Mouse (Mus musculus): ENCODE data around the gene Krt76. TPM values are rescaled to one million over a fixed set of nuclear protein-coding genes. Genes with fewer than 3 reads are reported as not detected.

Gene Krt76
- polyA plus RNA-seq, 1 experiment = not detected

- 81% methylated on average over 12 of the region's 12 CpGs for WGBS
- Histone ChIP-seq H3K4me1 (ENCODE audit: control insufficient read depth, insufficient read depth, insufficient read length) (no peaks in the 10 kb centered on the region), H3K4me3 (ENCODE audit: extremely low read depth, insufficient read depth, insufficient read length) (no peak overlapping the region), H3K27ac (ENCODE audit: insufficient read depth, low read length) (no peak overlapping the region), H3K36me3 (ENCODE audit: control insufficient read depth, insufficient read depth, low read length) (no peaks in the 10 kb centered on the region), H3K27me3 (ENCODE audit: control insufficient read depth, insufficient read depth, low read length) (peaks cover 1% of the 10 kb centered on the region; the same call in 1 of the 2 replicates)
- no peak for DNase-seq (ENCODE audit: low read depth in 1 of 2, low spot score in 2 of 2)
- TF ChIP-seq CTCF (IDR thresholded peaks at IDR 0.05; ENCODE audit: extremely low read depth, insufficient read depth, insufficient read length, insufficient replicate concordance) (no peak), POLR2A (IDR thresholded peaks at IDR 0.05; ENCODE audit: low read depth, low read length) (no peak)
Observed at GRCm38 (mm10) chr15:101927340-101928080, 34.8 kb upstream of the Krt76 start.

GRCm38 (mm10) chr15:101925041-101925440, 32.3 kb upstream of the Krt76 start:
- H3K36me3 ChIP-seq (ENCODE audit: control insufficient read depth, insufficient read depth, low read length) = no peaks in the 10 kb centered on the region
- 91% methylated on average over 1 of the region's 1 CpGs for WGBS
- H3K4me1 ChIP-seq (ENCODE audit: control insufficient read depth, insufficient read depth, insufficient read length) = no peaks in the 10 kb centered on the region
- no peak for TF ChIP-seq POLR2A (IDR thresholded peaks at IDR 0.05; ENCODE audit: low read depth, low read length)
- no peak for TF ChIP-seq CTCF (IDR thresholded peaks at IDR 0.05; ENCODE audit: extremely low read depth, insufficient read depth, insufficient read length, insufficient replicate concordance)
- H3K27ac ChIP-seq (ENCODE audit: insufficient read depth, low read length) = no peak overlapping the region
- DNase-seq (ENCODE audit: low read depth in 1 of 2, low spot score in 2 of 2) = no peak
- H3K4me3 ChIP-seq (ENCODE audit: extremely low read depth, insufficient read depth, insufficient read length) = no peak overlapping the region
- H3K27me3 ChIP-seq (ENCODE audit: control insufficient read depth, insufficient read depth, low read length) = peaks cover 1% of the 10 kb centered on the region; the same call in 1 of the 2 replicates

- Histone ChIP-seq H3K4me3 (ENCODE audit: extremely low read depth, insufficient read depth, insufficient read length) (no peak within 1 kb of the TSS), H3K27me3 (ENCODE audit: control insufficient read depth, insufficient read depth, low read length) (peaks cover 1% of the 10 kb centered on the region; the same call in 1 of the 2 replicates), H3K27ac (ENCODE audit: insufficient read depth, low read length) (no peak within 1 kb of the TSS), H3K36me3 (ENCODE audit: control insufficient read depth, insufficient read depth, low read length) (no peaks in the 10 kb centered on the region), H3K4me1 (ENCODE audit: control insufficient read depth, insufficient read depth, insufficient read length) (no peaks in the 10 kb centered on the region)
- DNase-seq (ENCODE audit: low read depth in 1 of 2, low spot score in 2 of 2) = no peak
- TF ChIP-seq CTCF (IDR thresholded peaks at IDR 0.05; ENCODE audit: extremely low read depth, insufficient read depth, insufficient read length, insufficient replicate concordance) (no peak), POLR2A (IDR thresholded peaks at IDR 0.05; ENCODE audit: low read depth, low read length) (no peak)
- 82% methylated on average over 11 of the region's 11 CpGs for WGBS
Observed at GRCm38 (mm10) chr15:101924635-101925034, 31.9 kb upstream of the Krt76 start, which contains the start of gene Krt4. Gene Krt4 (minus strand): TSS chr15:101924735.

- WGBS = 88% methylated on average over 2 of the region's 2 CpGs
- no peak for TF ChIP-seq CTCF (IDR thresholded peaks at IDR 0.05; ENCODE audit: extremely low read depth, insufficient read depth, insufficient read length, insufficient replicate concordance)
- no peak for TF ChIP-seq POLR2A (IDR thresholded peaks at IDR 0.05; ENCODE audit: low read depth, low read length)
- Histone ChIP-seq H3K4me3 (ENCODE audit: extremely low read depth, insufficient read depth, insufficient read length) (no peak overlapping the region), H3K4me1 (ENCODE audit: control insufficient read depth, insufficient read depth, insufficient read length) (no peaks in the 10 kb centered on the region), H3K36me3 (ENCODE audit: control insufficient read depth, insufficient read depth, low read length) (no peaks in the 10 kb centered on the region), H3K27me3 (ENCODE audit: control insufficient read depth, insufficient read depth, low read length) (no peaks in the 10 kb centered on the region), H3K27ac (ENCODE audit: insufficient read depth, low read length) (no peak overlapping the region)
- DNase-seq (ENCODE audit: low read depth in 1 of 2, low spot score in 2 of 2) = no peak
Observed at GRCm38 (mm10) chr15:101922296-101922695, 29.6 kb upstream of the Krt76 start.

- Histone ChIP-seq H3K27ac (ENCODE audit: insufficient read depth, low read length) (no peak overlapping the region), H3K27me3 (ENCODE audit: control insufficient read depth, insufficient read depth, low read length) (no peaks in the 10 kb centered on the region), H3K36me3 (ENCODE audit: control insufficient read depth, insufficient read depth, low read length) (no peaks in the 10 kb centered on the region), H3K4me3 (ENCODE audit: extremely low read depth, insufficient read depth, insufficient read length) (no peak overlapping the region), H3K4me1 (ENCODE audit: control insufficient read depth, insufficient read depth, insufficient read length) (no peaks in the 10 kb centered on the region)
- no peak for TF ChIP-seq CTCF (IDR thresholded peaks at IDR 0.05; ENCODE audit: extremely low read depth, insufficient read depth, insufficient read length, insufficient replicate concordance)
- no peak for TF ChIP-seq POLR2A (IDR thresholded peaks at IDR 0.05; ENCODE audit: low read depth, low read length)
- no peak for DNase-seq (ENCODE audit: low read depth in 1 of 2, low spot score in 2 of 2)
- WGBS = 75% methylated on average over 2 of the region's 2 CpGs
Observed at GRCm38 (mm10) chr15:101916072-101916471, 23.4 kb upstream of the Krt76 start.

GRCm38 (mm10) chr15:101904849-101905248, 12.1 kb upstream of the Krt76 start:
- no peak overlapping the region for H3K4me3 ChIP-seq (ENCODE audit: extremely low read depth, insufficient read depth, insufficient read length)
- TF ChIP-seq POLR2A (IDR thresholded peaks at IDR 0.05; ENCODE audit: low read depth, low read length) (no peak), CTCF (IDR thresholded peaks at IDR 0.05; ENCODE audit: extremely low read depth, insufficient read depth, insufficient read length, insufficient replicate concordance) (no peak)
- H3K36me3 ChIP-seq (ENCODE audit: control insufficient read depth, insufficient read depth, low read length) = no peaks in the 10 kb centered on the region
- WGBS = 88% methylated on average over 5 of the region's 5 CpGs
- H3K27ac ChIP-seq (ENCODE audit: insufficient read depth, low read length) = no peak overlapping the region
- DNase-seq (ENCODE audit: low read depth in 1 of 2, low spot score in 2 of 2) = no peak
- no peaks in the 10 kb centered on the region for H3K27me3 ChIP-seq (ENCODE audit: control insufficient read depth, insufficient read depth, low read length)
- no peaks in the 10 kb centered on the region for H3K4me1 ChIP-seq (ENCODE audit: control insufficient read depth, insufficient read depth, insufficient read length)
